ENCODE assay signal across 19 mouse cellular contexts in genomic region chr2:48348021-48348420, GRCm38 (mm10).
"Had no signal": no experiment of that assay in that cellular context is flagged by ENCODE, and none has a peak within 500 bp of the region (broad histone marks: within the 10 kb centered on the region; RNA-seq: fewer than 3 reads in every experiment).

No protein-coding gene starts in this region.

- ATAC-seq: hindbrain, postnatal 0 days; inflammation-experienced regulatory T-cells, adult 6 months; midbrain, embryonic 13.5 days; midbrain, embryonic 16.5 days had no signal

- H3K4me3 ChIP-seq: layer of hippocampus, adult 2 months; left cerebral cortex, adult 2 months; liver, embryonic 13.5 days; megakaryocyte, embryonic 14.5 days; midbrain, embryonic 10.5 days; midbrain, embryonic 13.5 days; myocyte; neural tube, embryonic 13.5 days had no signal

- H3K4me2 ChIP-seq: hindbrain, embryonic 14.5 days; liver, embryonic 13.5 days; midbrain, embryonic 13.5 days; neural tube, embryonic 13.5 days had no signal

- H3K9ac ChIP-seq: hindbrain, embryonic 14.5 days; liver, embryonic 13.5 days; midbrain, embryonic 13.5 days; neural tube, embryonic 13.5 days had no signal

- H3K27me3 ChIP-seq: liver, embryonic 13.5 days; megakaryocyte, embryonic 14.5 days; midbrain, embryonic 13.5 days; neural tube, embryonic 13.5 days had no signal

- DNase-seq: kidney, adult 2 months; kidney, postnatal 25 days; layer of hippocampus, postnatal 36 days; liver, embryonic 13.5 days; retina, postnatal 1 day; thymus, adult 2 months; thymus, postnatal 14 days had no signal

- H3K9me3 ChIP-seq: liver, embryonic 13.5 days; megakaryocyte, embryonic 14.5 days; midbrain, embryonic 10.5 days; midbrain, embryonic 13.5 days; neural tube, embryonic 13.5 days had no signal

- H3K27ac ChIP-seq: hindbrain, embryonic 14.5 days; hindbrain, postnatal 0 days; kidney, postnatal 0 days; layer of hippocampus, adult 2 months; left cerebral cortex, adult 2 months; liver, embryonic 13.5 days; midbrain, embryonic 10.5 days; midbrain, embryonic 13.5 days; neural tube, embryonic 13.5 days had no signal

- H3K4me1 ChIP-seq: liver, embryonic 13.5 days; megakaryocyte, embryonic 14.5 days; midbrain, embryonic 10.5 days; midbrain, embryonic 13.5 days; neural tube, embryonic 13.5 days had no signal

- H3K36me3 ChIP-seq: liver, embryonic 13.5 days; midbrain, embryonic 10.5 days; midbrain, embryonic 13.5 days; neural tube, embryonic 13.5 days had no signal
